Mouse (Mus musculus) stomach, embryonic 16.5 days (tissue): ENCODE measurements around the gene Hba-a1. TPM values are rescaled to one million over a fixed set of nuclear protein-coding genes. Genes with fewer than 3 reads are reported as not detected.

Experiments
- ATAC-seq: fragments of 200-750 bp; cut with Nextera tagmentation; 2 replicates; pipeline ENCODE4 v1.8.0; 2017; ENCODE audit warnings: moderate number of reproducible peaks, moderate TSS enrichment; ENCODE audit not compliant: insufficient read depth, low FRiP score
- H3K27ac ChIP-seq: fragments of 300-500 bp; sonication (generic); 2 replicates; pipeline ENCODE4 v1.5.1; 2014; ENCODE audit warnings: low read length
- H3K27me3 ChIP-seq: fragments of 300-500 bp; sonication (generic); 2 replicates; pipeline ENCODE4 v1.6.1; 2014; ENCODE audit warnings: low read length, control low read depth, mixed read lengths; ENCODE audit not compliant: control insufficient read depth, insufficient read depth
- H3K36me3 ChIP-seq: fragments of 300-500 bp; sonication (generic); 2 replicates; pipeline ENCODE4 v1.6.1; 2014; ENCODE audit warnings: low read length; ENCODE audit not compliant: control insufficient read depth, insufficient read depth
- H3K4me1 ChIP-seq: fragments of 300-500 bp; sonication (generic); 2 replicates; pipeline ENCODE4 v1.6.1; 2014; ENCODE audit warnings: low read length, control low read depth, mixed read lengths; ENCODE audit not compliant: control insufficient read depth, insufficient read depth
- H3K4me2 ChIP-seq: fragments of 300-500 bp; sonication (generic); 2 replicates; pipeline ENCODE4 v1.6.1; 2014; ENCODE audit warnings: low read depth, low read length, mixed read lengths
- H3K4me3 ChIP-seq: fragments of 300-500 bp; sonication (generic); replicated peaks from 2 replicates; pipeline ENCODE4 v1.5.1; 2014; ENCODE audit warnings: mild to moderate bottlenecking, low read length
- H3K9ac ChIP-seq: fragments of 300-500 bp; sonication (generic); 2 replicates; pipeline ENCODE4 v1.6.1; 2014; ENCODE audit warnings: low read length
- H3K9me3 ChIP-seq: fragments of 300-500 bp; sonication (generic); replicated peaks from 2 replicates; pipeline ENCODE4 v1.6.1; 2016; ENCODE audit warnings: low read length, control low read depth; ENCODE audit not compliant: control insufficient read depth
- WGBS: fragments of 180-500 bp; shearing (Covaris S2); extraction: QIAGEN DNeasy Blood & Tissue Kit; methylation state at CpG from one replicate; pipeline ENCODE4 v1.1.7; 2014; 5-methylcytosine and 5-hydroxymethylcytosine counted together
- polyA plus RNA-seq: library from polyadenylated mRNA; unstranded; fragments of >200 nt; fragmentation: Nextera tagmentation; extraction: Ambion mirVana; gene quantifications from 2 replicates; pipeline ENCODE4 v1.2.1, GENCODE M21; 2015

Hba-a1 gene
- polyA plus RNA-seq, 1 experiment from 2014 or later = 5,672 TPM

DNA sequence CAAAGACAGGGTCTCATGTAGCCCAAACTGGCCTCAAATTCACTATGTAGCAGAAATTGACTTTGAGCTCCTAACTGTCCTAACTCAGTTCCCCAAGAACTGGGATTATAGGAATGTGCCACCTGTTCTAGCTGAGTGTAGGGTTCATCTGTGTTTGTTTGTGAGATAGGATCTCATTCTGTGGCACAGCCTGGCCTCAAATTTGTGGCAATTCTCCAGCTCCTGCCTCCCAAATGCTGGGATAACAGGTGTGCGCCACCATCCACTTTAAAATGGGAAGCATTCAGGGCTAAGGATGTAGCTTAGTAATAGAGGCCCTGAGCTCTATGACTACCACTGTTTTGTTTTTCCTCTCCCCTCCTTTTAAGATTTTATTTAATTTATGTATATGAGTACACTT, 30.2 kb upstream of the Hba-a1 start:
- H3K27me3 ChIP-seq = no peaks in the 10 kb centered on the region
- H3K9me3 ChIP-seq = no peaks in the 10 kb centered on the region
- H3K4me1 ChIP-seq = no peaks in the 10 kb centered on the region
- no peak overlapping the region for H3K9ac ChIP-seq
- 97% methylated on average over 1 of the region's 1 CpGs for WGBS
- no peak overlapping the region for H3K27ac ChIP-seq
- H3K4me3 ChIP-seq = no peak overlapping the region
- 0 out of 2 replicates have a peak, but pooled peaks cover 3% of the 10 kb centered on the region for H3K36me3 ChIP-seq
- ATAC-seq = no peak
- H3K4me2 ChIP-seq = no peak overlapping the region

DNA sequence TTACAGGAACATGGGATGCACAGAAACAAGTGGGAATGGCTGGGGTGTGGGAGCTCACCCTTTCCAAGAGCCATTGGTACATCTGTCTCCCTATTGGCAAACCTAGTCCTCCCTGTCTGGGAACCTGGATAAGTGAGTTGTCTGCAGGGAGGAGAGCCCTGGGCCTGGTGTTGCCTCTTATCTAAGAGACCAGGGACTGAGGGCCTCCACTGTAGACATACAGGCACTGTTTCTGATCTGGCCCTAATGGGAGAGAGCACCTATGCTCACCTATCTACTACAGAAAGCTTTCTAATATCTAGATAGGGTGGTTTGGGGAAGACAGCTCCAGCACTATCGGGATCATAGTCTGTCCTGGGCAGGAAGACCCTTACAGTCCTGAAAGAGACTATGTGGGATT, 27.2 kb upstream of the Hba-a1 start:
- Histone ChIP-seq H3K27me3 (no peaks in the 10 kb centered on the region), H3K27ac (no peak overlapping the region), H3K9me3 (no peaks in the 10 kb centered on the region), H3K9ac (no peak overlapping the region), H3K4me3 (no peak overlapping the region), H3K4me2 (no peak overlapping the region), H3K36me3 (0 out of 2 replicates have a peak, but pooled peaks cover 3% of the 10 kb centered on the region), H3K4me1 (no peaks in the 10 kb centered on the region)
- 97% methylated on average over 1 of the region's 1 CpGs for WGBS
- peak; percentile 53; the same call in 1 of the 2 replicates for ATAC-seq

DNA sequence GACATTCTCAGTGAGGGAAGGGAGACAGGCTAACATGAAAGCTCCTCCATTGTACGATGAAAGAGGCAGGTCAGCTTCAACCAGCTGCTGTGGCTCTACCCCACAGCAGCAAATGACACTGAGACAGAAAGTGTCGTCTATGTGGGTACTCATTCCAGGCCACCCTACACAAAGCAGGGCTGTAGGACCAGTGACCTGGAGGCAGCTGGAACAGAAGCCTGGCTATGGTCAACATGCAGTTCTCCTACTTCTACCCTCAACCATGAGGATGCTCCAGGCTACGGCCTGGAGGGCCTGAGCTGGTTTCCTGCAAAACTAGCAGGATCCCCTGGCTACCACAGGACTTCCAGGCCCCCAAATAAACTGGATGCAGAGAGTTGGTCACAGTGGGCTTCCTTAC, 26.7 kb upstream of the Hba-a1 start:
- ATAC-seq = no peak
- 86% methylated on average over 3 of the region's 3 CpGs for WGBS
- Histone ChIP-seq H3K27ac (no peak overlapping the region), H3K9me3 (no peaks in the 10 kb centered on the region), H3K27me3 (no peaks in the 10 kb centered on the region), H3K4me2 (no peak overlapping the region), H3K4me3 (no peak overlapping the region), H3K4me1 (no peaks in the 10 kb centered on the region), H3K36me3 (0 out of 2 replicates have a peak, but pooled peaks cover 3% of the 10 kb centered on the region), H3K9ac (no peak overlapping the region; the same call in 1 of the 2 replicates)

DNA sequence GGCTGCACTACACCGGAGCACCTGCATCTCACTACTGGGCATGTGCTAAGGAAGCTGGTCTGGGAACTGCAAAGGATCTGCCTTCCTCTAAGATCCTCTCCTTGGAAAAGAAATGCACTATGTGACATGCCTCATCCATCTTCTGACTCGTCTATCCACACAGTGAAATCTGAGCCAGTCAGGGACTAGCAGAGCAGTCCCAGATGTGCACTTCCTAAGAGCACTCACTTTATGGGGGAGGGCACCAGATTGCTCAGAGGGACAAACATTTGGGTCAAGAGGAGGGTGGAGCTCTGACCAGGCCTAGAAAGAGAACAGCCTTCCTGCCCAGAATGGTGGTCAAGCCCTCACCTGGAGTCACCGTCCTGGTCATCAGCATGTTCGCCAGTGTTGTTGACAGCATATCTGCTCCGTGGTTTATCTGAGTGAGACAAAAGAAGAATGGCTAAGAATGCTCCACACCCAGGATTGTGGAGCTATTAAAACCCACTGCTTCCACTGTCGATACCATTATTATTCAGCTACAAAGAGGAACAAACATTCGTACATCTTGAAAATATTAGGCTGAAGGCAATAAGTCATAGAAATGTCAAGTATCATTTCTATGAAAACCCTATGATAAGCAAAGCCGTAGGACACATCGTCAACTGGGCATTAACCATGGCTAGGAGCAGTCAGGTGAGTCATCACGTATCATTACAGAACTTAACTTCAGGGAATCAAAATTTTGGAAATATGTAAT, 20.5 kb upstream of the Hba-a1 start:
- no peaks in the 10 kb centered on the region for H3K9me3 ChIP-seq
- H3K27ac ChIP-seq = no peak overlapping the region
- H3K4me3 ChIP-seq = no peak overlapping the region
- H3K4me2 ChIP-seq = no peak overlapping the region
- WGBS = 54% methylated on average over 10 of the region's 10 CpGs
- no peak for ATAC-seq
- H3K27me3 ChIP-seq = no peaks in the 10 kb centered on the region
- H3K9ac ChIP-seq = no peak overlapping the region
- H3K4me1 ChIP-seq = peaks cover 13% of the 10 kb centered on the region; the same call in 1 of the 2 replicates
- H3K36me3 ChIP-seq = 0 out of 2 replicates have a peak, but pooled peaks cover 4% of the 10 kb centered on the region

GRCm38 (mm10) chr11:32265117-32265738, 18.1 kb upstream of the Hba-a1 start:
- peaks cover 16% of the 10 kb centered on the region; the same call in 1 of the 2 replicates for H3K4me1 ChIP-seq
- H3K4me3 ChIP-seq = no peak overlapping the region
- 92% methylated on average over 3 of the region's 3 CpGs for WGBS
- no peak overlapping the region for H3K27ac ChIP-seq
- H3K9ac ChIP-seq = no peak overlapping the region
- ATAC-seq = no peak
- H3K4me2 ChIP-seq = no peak overlapping the region
- H3K9me3 ChIP-seq = no peaks in the 10 kb centered on the region
- no peaks in the 10 kb centered on the region for H3K27me3 ChIP-seq
- H3K36me3 ChIP-seq = 0 out of 2 replicates have a peak, but pooled peaks cover 4% of the 10 kb centered on the region

GRCm38 (mm10) chr11:32266194-32266593, 17.1 kb upstream of the Hba-a1 start:
- ATAC-seq = no peak
- Histone ChIP-seq H3K27ac (no peak overlapping the region), H3K36me3 (0 out of 2 replicates have a peak, but pooled peaks cover 4% of the 10 kb centered on the region), H3K4me3 (no peak overlapping the region), H3K9ac (no peak overlapping the region), H3K27me3 (no peaks in the 10 kb centered on the region), H3K9me3 (no peaks in the 10 kb centered on the region), H3K4me1 (peaks cover 16% of the 10 kb centered on the region; the same call in 1 of the 2 replicates), H3K4me2 (no peak overlapping the region)
- 91% methylated on average over 6 of the region's 6 CpGs for WGBS

- Histone ChIP-seq H3K9ac (peak overlapping the region; percentile 78), H3K4me1 (peaks cover 16% of the 10 kb centered on the region; the same call in 1 of the 2 replicates), H3K36me3 (0 out of 2 replicates have a peak, but pooled peaks cover 4% of the 10 kb centered on the region), H3K27me3 (no peaks in the 10 kb centered on the region), H3K27ac (peak overlapping the region; percentile 87), H3K4me3 (peak overlapping the region; percentile 54), H3K9me3 (no peaks in the 10 kb centered on the region), H3K4me2 (peak overlapping the region; percentile 61)
- 15% methylated on average over 6 of the region's 6 CpGs for WGBS
- peak; percentile 0; the same call in 1 of the 2 replicates for ATAC-seq
These were observed 16.5 kb upstream of the Hba-a1 start for GRCm38 (mm10) chr11:32266776-32267175.

- Histone ChIP-seq H3K27ac (peak within 1 kb of the TSS; percentile 87), H3K27me3 (no peaks in the 10 kb centered on the region), H3K36me3 (0 out of 2 replicates have a peak, but pooled peaks cover 4% of the 10 kb centered on the region), H3K4me3 (peak within 1 kb of the TSS; percentile 54), H3K9me3 (no peaks in the 10 kb centered on the region), H3K4me2 (peak within 1 kb of the TSS; percentile 61), H3K9ac (peak within 1 kb of the TSS; percentile 78), H3K4me1 (peaks cover 16% of the 10 kb centered on the region; the same call in 1 of the 2 replicates)
- ATAC-seq = peak; percentile 98
- WGBS = 0% methylated on average over 54 of the region's 54 CpGs
These were observed 16.0 kb upstream of the Hba-a1 start, which contains the start of gene Nprl3 for GRCm38 (mm10) chr11:32267188-32267884. Gene Nprl3, minus strand, starts transcription at chr11:32267707.
